Mouse (Mus musculus) naive thymus-derived CD4-positive, alpha-beta T cell, adult 2 months (primary cell): ENCODE measurements around the gene Isg15.

ENCODE experiments used
- DNase-seq: peaks from one replicate; pipeline ENCODE4 v3.0.0-alpha.2; 2011; ENCODE audit warnings: low read depth

Gene Isg15

DNA sequence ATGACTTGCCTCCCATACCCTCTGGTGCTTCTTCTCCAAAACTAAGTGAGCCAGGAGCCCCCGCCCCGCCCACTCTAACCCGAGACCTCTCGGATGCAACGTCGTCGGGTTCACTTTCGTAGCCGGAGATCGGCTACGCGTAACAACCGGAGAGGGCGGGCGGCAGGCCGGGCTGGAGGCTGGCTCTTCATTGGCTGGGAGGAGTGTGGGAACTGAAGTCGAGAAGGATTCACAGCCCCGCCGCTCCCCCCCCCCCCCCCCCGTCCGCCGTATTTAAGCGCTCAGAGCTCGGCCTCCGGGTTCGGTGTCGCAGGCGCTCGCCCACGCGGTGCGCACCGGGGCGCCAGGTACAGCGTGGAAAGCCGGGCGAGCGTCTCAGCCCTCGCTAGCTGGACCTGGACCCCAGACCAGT, 2.4 kb upstream of the Isg15 start, which contains the start of gene AW011738:
AW011738 (plus strand) TSS at position 304 of the 412 bp plus-strand sequence.
- DNase-seq, result peak; percentile 89

DNA sequence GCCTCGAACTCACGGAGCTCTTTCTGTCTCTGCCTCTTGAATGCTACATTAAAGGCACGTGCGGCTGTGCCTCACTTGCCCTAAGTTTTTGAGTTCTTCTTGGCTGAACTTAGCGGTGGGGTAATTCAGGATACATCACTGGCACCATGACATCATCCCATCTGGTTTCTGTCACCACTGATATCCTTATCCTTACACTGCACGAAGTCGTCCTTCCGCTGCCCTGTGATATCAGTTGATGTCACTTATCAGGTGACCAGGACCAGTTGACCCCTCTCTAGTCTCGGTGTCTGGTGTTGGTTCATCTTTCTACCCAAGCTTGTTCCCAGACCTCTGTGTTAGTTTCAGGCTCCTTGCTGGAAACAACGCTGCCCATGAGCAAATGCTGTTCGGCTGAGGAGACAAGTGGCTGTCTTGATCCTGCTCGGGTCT, 1.9 kb upstream of the Isg15 start:
- DNase-seq, result no peak

DNA sequence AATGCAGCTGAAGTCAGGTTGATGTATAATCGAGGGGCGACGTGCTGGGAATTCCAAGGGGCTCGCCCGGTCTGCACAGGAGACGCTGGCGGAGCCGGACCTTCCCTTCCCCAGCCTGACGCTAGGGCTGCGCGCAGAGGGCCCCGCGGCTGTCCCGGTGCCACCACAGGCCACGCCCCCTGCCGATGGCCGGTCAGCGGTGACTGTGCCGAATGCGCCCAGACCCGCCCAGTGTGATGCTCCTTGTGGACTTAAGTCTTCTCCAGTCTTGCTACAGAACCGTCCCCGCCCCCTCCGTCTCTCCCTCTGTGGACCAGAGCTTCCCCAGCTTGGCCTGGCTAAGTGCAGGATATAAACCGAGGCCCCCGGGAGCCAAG, 2.8 kb downstream of the Isg15 start:
- peak; percentile 71 for DNase-seq

DNA sequence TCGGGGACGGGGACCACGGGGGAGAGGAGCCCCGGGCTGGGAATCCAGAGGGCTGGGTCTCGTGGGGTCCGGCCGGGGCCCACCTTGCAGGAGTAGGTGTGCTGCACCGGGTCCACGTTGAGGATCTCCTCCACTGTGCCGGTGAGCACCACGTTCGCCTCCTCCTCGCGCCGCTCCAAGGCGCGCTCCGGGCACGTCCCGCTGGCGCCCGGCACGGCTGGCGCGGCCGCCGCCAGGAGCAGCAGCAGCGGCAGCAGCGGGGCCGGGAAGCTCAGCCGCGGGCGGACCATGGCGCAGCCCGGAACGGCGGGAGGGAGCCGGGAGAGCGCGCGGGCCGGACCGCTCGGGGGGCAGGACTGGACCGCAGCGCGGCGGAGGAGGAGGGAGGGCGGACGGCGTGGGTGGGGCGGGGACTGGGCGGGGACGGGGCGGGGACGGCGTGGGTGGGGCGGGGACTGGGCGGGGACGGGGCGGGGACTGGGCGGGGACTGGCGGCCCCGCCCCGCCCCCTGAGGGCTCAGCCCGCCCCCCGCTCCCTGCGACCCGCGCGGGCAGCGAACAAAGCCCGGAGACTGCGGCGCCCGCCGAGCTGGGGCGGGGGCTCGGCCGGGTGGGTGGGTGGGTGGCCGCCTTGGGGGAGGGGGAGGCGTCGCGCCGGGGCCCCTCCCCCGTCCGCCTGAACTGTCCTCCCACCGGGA, 3.3 kb downstream of the Isg15 start, which contains the start of gene Agrn:
Agrn (minus strand) TSS at position 358 of the 698 bp plus-strand sequence.
- DNase-seq, result peak; percentile 75

DNA sequence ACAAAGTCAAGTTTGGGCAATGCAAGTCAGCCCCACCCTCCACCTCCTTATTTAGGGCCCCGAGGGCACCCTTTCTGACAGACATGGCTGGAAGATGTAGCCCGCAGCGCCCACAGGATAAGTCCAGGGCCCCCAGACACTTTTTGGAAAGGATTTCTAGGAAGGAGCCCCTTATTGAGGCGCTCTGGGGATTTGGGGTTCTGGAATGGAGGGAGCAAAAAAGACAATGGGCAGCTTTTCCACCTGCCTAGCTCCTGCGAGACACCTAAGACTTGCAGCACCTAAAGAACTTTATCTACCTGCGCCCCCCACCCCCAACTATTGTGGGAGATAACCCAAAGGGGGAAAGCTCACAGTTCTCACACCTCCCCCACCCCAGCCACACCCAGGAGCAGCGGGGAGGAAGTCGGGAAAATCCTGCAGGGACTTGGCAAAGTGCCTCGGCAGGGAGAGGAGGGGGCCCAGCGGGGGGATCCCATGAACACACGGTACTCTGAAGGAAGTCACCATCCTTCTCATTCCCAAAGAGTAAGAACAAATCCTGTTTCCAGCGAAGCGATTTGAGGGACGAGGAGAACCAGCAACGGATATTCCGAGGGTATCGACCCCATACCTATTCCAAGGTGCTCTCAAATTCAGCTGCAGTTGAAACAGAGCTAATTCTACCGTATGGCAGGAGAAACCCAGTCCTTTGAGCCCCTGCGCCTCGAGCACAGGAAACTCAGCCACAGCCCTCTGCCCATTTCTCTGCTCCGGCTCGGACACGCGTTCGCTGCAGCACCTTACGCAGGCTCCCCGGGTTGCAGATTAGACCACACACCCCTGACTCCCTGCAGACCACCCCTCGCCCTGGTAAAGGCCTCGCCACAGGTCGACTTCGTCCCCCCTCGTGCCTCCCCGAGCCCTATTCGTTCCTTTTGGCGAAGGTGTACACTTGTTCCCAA, 4.4 kb downstream of the Isg15 start:
- DNase-seq, result peak; percentile 54

DNA sequence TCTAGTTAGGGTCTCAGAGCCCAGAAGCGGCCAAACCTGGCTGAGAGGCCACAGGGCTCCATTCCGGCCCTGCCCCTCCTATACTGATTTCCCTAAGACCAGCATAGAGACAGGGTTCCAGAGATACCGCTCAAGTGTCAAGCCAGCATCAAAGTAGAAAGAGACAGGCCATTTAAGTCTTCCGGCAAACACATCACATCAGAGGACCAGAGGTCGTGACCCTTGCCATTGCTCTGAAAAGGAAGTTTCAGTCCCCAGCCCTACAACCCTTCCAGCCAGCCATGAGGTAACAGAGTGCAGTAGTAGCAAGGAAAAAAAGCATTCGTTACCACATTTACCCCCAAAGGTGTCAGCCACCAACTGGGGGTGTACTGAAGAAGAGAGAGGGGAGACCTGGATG, 6.3 kb downstream of the Isg15 start:
- no peak for DNase-seq

DNA sequence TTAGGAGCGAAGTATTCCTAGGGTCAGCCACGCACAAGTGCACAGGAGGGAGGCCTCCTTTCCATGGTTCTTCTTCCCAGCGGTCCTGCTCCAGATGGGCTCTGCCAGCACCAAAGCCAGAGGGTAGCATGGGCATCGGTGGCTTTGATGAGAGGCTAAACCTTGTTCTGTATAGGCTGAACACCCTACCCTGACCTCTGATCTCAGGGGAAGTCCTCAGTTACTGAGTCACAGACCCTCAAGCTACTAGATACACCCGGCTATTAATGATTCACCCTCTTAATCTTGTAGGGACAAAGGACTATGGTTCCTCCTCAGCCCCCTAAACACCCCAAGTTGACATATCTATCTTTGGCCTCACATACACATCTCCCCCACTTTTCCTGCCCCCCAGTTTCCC, 6.7 kb downstream of the Isg15 start:
- DNase-seq, result no peak

DNA sequence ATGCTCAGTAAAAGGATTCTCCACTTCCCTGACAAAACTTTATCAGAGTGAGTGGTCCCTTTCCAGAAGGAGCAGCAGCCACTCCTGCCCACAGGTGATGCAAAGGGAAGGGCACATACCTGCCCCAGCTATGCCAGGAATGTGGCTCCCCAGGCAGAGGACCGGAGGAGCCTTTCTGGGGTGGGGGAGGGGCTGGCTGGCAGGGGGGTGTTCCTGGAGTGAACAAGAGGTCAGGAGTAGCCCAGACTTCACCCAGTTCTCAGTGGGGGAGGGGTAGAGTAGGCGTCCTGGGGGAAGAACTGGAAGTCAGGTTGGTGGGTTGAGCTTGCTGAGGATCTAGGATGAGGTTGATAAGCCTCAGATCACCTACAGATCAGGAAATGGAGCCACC, 7.4 kb downstream of the Isg15 start:
- DNase-seq, result no peak

DNA sequence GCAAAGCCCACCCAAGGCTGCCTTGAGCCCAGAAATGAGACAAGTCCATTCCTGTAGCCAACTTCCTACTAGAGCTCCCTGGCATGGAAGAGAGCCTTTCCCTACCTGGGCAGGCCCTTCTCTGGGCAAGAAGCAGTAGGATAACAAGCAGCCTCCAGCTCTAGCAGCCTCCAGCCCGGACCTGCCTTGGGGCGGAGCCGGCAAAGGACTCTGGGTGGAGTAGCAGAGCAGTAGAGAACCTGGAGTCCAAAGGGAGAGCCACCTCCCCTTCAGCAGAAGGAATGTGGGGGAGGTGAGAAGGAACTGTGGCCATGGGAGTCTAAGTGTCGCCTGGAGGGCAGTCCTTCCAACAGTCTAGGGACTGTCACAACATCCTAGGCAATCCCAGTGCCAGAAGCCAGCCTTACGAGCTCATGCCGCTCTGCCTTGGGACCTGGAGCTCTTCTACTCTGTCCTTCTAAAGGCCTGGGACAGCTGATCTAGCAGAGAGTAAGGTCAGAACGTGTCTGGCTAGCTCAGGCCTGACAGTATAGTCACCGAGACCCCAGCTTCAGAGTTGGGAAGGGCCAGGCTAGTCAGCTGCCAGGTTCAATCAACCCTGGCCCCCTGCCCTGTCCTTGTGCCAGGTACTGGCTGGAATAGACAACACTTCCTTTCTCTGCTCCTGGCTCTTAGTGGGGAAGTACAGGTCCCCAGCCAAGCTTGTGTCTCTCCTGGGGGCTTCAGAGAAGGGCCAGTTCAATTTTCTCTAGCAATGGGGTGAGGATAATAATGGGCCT, 8.0 kb downstream of the Isg15 start:
- no peak for DNase-seq

DNA sequence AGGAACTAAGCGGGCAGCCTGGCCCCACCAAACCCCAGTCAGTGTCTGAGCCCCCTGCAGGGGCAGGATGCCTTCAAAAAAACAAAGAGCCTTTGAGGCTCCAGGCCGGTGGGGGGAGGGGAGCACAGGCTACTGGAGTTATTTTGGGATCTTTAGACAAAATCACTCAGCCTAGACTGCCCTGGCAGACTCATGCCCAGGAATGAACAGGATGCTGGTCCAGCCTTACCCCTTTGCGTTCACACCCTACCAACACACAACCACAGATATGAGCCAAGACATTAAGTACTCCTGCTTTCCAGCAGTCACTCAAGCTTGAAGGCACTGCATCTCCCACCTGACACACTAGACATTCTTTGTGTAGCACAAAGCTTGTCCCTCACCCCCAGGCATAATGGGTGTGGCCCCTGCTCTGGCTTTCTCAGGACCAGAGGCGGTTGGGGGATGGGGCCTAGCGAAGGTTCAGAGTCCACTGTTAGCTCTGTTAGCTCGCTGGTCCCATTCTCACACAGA, 11.8 kb downstream of the Isg15 start:
- no peak for DNase-seq

DNA sequence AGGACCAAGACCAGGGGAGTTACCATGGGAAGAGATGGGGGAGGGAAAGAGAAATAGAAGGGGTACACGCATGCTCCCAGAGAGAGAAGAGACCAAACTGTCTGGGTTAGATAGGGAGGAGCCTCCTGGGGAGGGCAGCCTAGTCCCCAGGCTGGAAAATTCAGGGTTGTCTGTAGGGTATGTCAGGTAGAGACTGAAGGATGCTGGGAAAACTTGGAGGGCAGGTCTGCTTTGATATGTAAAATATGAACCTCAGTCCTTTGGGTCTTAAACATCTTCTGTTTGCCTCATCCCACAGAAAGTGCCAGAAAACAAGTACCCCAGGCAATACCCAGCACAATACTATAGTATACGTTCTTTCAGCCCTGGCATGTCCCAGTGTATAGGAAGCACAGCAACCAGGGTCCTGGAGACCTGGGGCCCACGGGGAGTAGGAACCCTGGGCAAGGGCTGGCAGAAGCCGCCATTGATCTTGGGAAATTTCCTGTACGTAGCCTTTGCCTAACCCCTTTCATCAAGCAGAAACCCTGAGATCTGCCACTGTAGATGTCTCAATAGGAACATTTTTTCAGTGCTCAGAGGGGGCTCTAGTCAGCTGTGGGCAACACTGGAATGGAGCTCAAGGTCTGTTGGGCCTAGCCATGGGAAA, 12.3 kb downstream of the Isg15 start:
- DNase-seq, result no peak

DNA sequence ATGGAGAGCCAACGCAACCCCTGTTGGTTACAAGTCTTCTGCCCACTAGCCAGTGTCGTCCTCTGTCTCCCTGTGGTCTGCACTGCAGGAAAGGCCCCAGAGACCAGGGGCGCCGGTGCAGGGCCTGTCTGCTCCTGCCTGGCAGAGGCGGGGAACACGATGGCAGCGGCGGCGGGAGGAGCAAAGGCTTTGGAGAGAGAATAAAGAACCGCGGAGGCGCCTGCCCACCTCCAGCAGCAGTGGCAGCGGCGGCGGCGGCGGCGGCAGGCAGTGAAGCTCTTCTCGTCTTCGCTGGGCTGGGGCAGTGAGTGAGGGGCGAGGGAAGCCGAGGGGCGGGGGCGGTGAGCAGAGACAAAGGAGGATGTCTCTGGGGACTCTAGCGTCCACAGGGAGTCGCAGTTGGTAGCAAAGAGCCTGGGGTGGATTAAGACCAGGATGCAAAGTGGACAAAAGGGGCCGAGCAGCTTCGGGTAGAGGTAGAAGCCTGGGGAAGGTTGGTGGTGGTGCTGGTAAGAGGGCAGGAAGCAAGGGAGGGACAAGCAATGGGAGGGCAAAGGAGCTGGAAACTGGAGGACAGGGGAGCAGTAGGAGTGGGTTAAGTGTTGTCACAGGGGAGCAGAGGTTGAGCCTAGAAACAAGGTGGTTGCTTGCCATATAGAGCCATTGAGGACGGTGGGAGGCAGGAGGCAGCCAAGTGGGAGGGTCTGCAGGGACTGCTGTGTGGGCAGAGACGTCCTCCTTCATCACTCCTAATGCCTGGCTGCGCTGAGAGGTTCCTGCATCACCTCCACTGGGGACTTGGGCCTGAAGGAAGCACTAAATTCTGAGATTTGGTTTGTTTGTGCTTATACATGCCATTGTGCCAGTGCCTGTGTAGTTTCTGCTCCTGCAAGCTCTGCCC, 14.4 kb downstream of the Isg15 start:
- DNase-seq, result no peak

DNA sequence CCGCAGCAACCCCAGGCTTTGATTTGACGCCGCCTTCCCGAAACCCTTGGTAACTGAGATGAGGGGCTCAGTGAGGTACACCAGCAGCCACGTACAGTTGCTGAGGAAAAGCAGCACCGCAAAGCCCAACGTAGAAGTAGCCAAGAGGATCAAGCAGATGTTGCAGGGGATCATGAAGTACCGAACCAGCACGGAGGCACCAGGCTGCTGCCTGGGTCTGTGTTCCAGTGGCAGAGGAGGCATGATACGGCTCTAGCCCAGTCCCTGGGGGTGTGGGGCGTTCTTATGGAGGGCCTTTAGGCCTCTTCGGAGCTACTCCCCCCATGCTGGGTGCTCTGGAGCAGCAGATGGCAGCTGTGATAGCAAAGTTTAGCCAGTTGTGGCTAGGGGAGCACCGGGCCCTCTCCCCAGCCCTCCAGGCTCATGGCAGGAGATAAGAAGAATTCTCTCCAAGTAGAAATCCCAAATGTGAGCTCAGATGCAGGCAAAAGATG, 15.1 kb downstream of the Isg15 start:
- DNase-seq, result no peak

DNA sequence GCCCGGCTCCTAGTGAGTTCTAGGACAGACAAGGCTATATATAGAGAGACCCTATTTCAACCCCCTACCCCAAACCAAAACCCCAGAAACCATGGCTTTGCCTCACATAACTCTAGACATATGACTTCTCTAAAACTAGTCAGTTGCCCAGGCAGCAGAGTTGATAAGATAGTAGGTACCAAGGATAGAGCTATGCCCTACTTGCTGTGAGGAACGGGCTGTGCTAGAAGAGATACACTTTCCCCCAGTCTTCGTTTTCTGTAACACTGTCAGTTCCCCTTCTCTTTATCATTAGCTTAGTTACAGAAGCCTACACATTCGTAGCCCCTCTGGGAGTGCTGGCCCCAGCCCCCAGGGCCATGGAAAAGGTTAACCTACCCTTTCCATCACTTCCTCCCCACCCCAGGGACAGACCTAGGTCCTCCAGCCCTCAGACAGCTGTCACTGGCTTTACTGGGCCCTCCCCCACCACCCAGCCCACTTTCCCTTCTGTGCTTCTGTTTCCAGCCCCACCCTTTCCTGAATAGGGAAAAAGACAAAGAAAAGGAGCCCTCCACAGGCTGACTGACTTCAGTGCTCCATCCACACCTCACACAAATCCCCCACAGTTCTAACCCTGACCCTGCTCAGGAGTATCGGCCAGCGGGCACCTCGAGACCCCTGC, 16.2 kb downstream of the Isg15 start:
- no peak for DNase-seq

DNA sequence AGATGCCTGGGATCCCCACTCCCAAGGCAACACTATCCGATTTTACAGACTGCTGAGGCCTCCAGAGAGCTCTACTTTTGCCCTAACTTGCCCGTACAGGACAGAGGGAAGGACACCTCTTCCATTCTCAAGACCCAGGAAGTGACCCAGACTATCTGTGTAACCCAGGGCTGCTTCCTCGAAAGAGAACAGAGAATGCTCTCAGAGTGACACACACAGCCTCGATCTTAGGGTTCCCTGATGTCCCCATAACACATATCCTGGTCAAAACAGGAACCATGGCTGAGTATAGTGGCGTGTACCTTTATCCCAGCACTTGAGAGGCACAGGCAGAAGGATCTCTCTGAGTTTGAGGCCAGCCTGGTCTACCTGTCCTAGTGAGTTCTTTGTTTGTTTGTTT, 16.9 kb downstream of the Isg15 start:
- DNase-seq, result no peak

DNA sequence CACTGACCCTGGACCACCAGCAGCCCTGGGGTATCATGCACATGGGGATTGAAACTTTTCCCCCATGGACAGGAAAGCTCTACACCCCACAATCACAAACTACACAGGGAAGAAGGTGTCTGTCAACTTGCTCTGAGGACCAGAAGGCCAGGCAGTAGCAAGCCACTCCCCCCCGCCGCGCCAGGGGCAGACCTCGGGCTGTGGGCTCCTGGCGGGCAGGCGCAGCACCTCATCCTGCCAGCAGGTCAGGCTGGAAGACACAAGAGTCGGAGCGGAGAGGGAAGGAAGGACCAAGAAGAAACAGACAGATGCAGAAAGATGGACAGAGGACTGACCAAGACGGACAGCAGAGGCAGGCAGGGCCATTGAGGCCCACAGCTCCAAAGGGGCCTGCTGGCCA, 23.0 kb downstream of the Isg15 start:
- DNase-seq, result no peak

DNA sequence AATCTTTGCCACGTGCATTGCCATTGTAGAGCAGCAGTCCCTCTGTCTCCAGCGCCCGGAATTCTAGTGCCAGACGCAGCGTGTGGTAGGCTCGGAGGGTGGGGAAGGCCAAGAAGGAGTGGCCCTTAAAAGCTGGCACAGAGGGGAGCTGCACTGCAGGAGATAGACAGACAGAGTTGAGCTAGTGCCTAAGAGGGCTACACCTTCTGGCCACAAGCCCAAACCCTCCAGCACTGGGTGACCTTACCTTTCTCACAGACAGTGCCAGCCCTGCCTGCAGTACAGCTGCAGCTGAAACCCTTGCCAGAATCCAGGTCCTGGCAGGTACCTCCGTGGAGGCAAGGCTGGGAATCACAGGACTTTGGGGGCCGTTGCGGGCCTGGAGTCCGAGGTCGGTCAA, 28.8 kb downstream of the Isg15 start:
- DNase-seq, result no peak

DNA sequence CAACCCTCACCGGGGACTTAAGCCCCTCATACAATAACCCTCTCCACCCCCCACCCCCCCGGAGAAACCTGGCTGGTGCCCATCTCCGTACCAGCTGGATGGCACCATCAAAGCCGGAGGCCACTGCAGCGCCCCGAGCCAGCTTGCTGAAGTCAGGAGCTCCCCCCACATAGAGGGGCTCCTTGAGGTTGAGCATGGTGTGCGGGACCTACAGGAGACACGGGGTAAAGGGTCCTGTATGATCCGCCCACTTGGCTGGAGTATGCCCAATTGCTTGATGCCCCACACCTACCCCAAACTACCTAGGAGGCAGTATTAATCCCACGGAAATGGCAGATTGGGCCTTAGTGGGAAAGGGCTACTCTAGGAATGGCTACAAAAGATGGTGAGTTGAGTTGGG, 31.5 kb downstream of the Isg15 start:
- no peak for DNase-seq

DNA sequence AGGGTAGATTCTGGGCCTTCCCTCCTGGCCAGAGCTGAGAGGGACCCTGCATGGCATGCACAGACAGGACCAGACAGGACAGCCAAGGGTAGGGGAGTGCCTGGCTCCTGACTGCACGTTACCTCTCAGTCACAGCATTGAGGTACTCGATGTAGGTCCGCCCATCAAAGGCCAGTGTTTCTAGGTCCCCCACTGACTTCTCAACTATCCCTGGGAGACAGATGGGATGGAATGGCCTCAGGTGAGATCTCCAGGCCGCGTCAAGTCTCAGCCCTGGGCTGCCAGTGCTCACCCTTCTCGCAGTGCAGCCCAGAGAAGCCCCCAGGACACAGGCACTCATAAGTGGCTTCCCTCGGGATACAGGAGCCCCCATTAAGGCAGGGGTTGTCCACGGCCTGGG, 32.0 kb downstream of the Isg15 start:
- no peak for DNase-seq

DNA sequence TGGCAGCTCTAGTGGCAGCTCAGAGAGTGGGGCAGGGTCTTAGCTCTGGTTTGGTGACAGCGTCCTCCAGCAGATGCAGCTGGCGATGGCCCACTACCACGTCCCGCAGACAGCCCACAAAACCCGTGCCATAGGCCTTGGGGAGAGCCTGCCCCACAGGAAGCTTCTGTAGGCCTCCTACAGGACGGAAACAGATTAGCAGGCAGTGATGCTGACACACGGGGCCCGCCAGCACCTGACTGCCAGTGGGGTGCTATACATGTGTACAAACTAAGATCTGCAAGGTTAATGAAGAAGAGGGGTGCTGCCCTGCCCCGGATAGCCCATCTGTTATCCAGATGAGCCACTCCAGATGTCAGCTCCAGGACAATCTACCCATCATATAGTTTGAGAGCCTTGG, 34.1 kb downstream of the Isg15 start:
- DNase-seq, result peak; percentile 28
